Mouse (Mus musculus) urinary bladder, postnatal 36 days (tissue): ENCODE data around the gene Gabarapl2.

Source experiments
- DNase-seq, 2 experiments: peaks; one replicate each; pipeline ENCODE4 v3.0.0; 2022; ENCODE audit warnings: low spot score in 2 of 2, mixed read lengths in 1 of 2

The Gabarapl2 gene

GRCm38 (mm10) chr8:111968541-111968940 is 28.0 kb downstream of the Gabarapl2 start:
- no peak for DNase-seq

GRCm38 (mm10) chr8:111968991-111969390 is 28.5 kb downstream of the Gabarapl2 start:
- DNase-seq = no peak

GRCm38 (mm10) chr8:111974138-111974537 is 33.6 kb downstream of the Gabarapl2 start:
- no peak for DNase-seq

GRCm38 (mm10) chr8:111975706-111976105 is 35.2 kb downstream of the Gabarapl2 start:
- DNase-seq = no peak

- no peak for DNase-seq
Measured at GRCm38 (mm10) chr8:111976326-111976725, 35.8 kb downstream of the Gabarapl2 start.

- no peak for DNase-seq
Measured at GRCm38 (mm10) chr8:111978147-111978546, 37.6 kb downstream of the Gabarapl2 start.

- DNase-seq = no peak
Measured at GRCm38 (mm10) chr8:111982116-111982515, 41.6 kb downstream of the Gabarapl2 start.

GRCm38 (mm10) chr8:111984511-111984910 is 44.0 kb downstream of the Gabarapl2 start:
- no peak for DNase-seq

GRCm38 (mm10) chr8:111989911-111990310 is 49.4 kb downstream of the Gabarapl2 start:
- DNase-seq = peak; percentile 65 to 68

- DNase-seq = no peak
Measured at GRCm38 (mm10) chr8:111991278-111991677, 50.8 kb downstream of the Gabarapl2 start.

GRCm38 (mm10) chr8:111992013-111992702 is 51.7 kb downstream of the Gabarapl2 start, which contains the start of gene Adat1:
Gene Adat1, minus strand, starts transcription at chr8:111992302.
- DNase-seq = peak; percentile 65 to 88

- no peak for DNase-seq
Measured at GRCm38 (mm10) chr8:111992703-111993039, 52.2 kb downstream of the Gabarapl2 start.
